Mouse (Mus musculus): ENCODE data around the gene Zfp108.

DNA sequence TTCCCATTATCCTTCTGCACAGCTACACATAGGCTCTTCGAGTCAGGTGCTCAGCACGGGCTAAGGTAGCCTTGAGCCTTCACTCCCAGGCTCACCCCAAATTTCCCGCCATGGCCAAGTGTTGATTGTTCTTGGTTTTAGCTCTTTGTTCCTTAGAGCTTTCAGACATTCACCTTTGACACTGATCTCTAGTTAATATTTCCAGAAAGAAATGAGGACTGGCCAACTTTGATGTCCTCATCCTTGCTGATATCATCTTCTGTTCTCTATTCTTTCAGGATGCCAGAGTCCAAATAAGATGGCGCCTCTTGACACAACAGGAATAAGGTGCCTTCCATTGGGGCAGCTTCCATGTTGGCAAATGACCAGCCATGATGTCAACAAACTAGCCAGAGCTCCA is 19.9 kb downstream of the Zfp108 start:
- no peak for TF ChIP-seq CTCF (IDR thresholded peaks at IDR 0.05; ENCODE audit: low read depth, low read length)
- TF ChIP-seq GATA1 (IDR thresholded peaks at IDR 0.05; ENCODE audit: borderline replicate concordance, low read length): no peak
- TF ChIP-seq TAL1 (conservative IDR thresholded peaks at IDR 0.05; ENCODE audit: low read depth, low read length): no peak
- TF ChIP-seq POLR2AphosphoS5 (IDR thresholded peaks at IDR 0.05; ENCODE audit: insufficient replicate concordance, low read depth, low read length): no peak
